Mouse (Mus musculus) forebrain, embryonic 14.5 days (tissue): Measurements from ENCODE around the gene Trcg1. TPM values are rescaled to one million over a fixed set of nuclear protein-coding genes. Genes with fewer than 3 reads are reported as not detected.

Experiments used
- ATAC-seq: fragments of 200-750 bp; cut with Nextera tagmentation; 2 replicates; pipeline ENCODE4 v1.8.0; 2017; ENCODE audit warnings: mild to moderate bottlenecking, moderate library complexity
- DNase-seq: peaks from one replicate; pipeline ENCODE4 v3.0.0-alpha.2; 2015; ENCODE audit warnings: low spot score
- H3K27ac ChIP-seq: fragments of 300-500 bp; sonication (generic); 2 replicates; pipeline ENCODE4 v1.5.1; 2014; ENCODE audit warnings: low read depth, mild to moderate bottlenecking, control low read depth, low read length, moderate library complexity
- H3K27me3 ChIP-seq: fragments of 300-500 bp; sonication (generic); replicated peaks from 2 replicates; pipeline ENCODE4 v1.6.1; 2014; ENCODE audit warnings: low read length, control low read depth, mixed read lengths; ENCODE audit not compliant: control insufficient read depth, insufficient read depth
- H3K36me3 ChIP-seq: fragments of 300-500 bp; sonication (generic); 2 replicates; pipeline ENCODE4 v1.6.1; 2014; ENCODE audit warnings: low read length, control low read depth; ENCODE audit not compliant: control insufficient read depth, insufficient read depth
- H3K4me1 ChIP-seq: fragments of 300-500 bp; sonication (generic); 2 replicates; pipeline ENCODE4 v1.6.1; 2014; ENCODE audit warnings: antibody characterized with exemption, low read length, control low read depth; ENCODE audit not compliant: control insufficient read depth, insufficient read depth
- H3K4me2 ChIP-seq: fragments of 300-500 bp; sonication (generic); 2 replicates; pipeline ENCODE4 v1.6.1; 2014; ENCODE audit warnings: mild to moderate bottlenecking, control low read depth, low read length
- H3K4me3 ChIP-seq: fragments of 300-500 bp; sonication (generic); 2 replicates; pipeline ENCODE4 v1.5.1; 2014; ENCODE audit warnings: low read depth, low read length, control low read depth
- H3K9ac ChIP-seq: fragments of 300-500 bp; sonication (generic); 2 replicates; pipeline ENCODE4 v1.6.1; 2014; ENCODE audit warnings: mild to moderate bottlenecking, low read length, control low read depth, moderate library complexity
- H3K9me3 ChIP-seq: fragments of 300-500 bp; sonication (generic); replicated peaks from 2 replicates; pipeline ENCODE4 v1.6.1; 2016; ENCODE audit warnings: low read length, control low read depth, mixed read lengths; ENCODE audit not compliant: control insufficient read depth
- WGBS: fragments of 180-500 bp; shearing (Covaris S2); extraction: QIAGEN DNeasy Blood & Tissue Kit; methylation state at CpG from one replicate; pipeline ENCODE4 v1.1.7; 2014; 5-methylcytosine and 5-hydroxymethylcytosine counted together
- polyA plus RNA-seq: library from polyadenylated mRNA; unstranded; fragments of >200 nt; fragmentation: Nextera tagmentation; extraction: Ambion mirVana; gene quantifications from 2 replicates; pipeline ENCODE4 v1.2.1, GENCODE M21; 2014

The Trcg1 gene
- polyA plus RNA-seq, 1 experiment from 2014 or later = not detected

- DNase-seq = no peak
- no peaks in the 10 kb centered on the region for H3K27me3 ChIP-seq
- H3K9me3 ChIP-seq = no peaks in the 10 kb centered on the region
- no peaks in the 10 kb centered on the region for H3K36me3 ChIP-seq
- no peak overlapping the region for H3K9ac ChIP-seq
- H3K4me3 ChIP-seq = no peak overlapping the region
- WGBS = 38% methylated on average over 5 of the region's 5 CpGs
- H3K4me1 ChIP-seq = no peaks in the 10 kb centered on the region
- H3K4me2 ChIP-seq = no peak overlapping the region
- ATAC-seq = no peak
- no peak overlapping the region for H3K27ac ChIP-seq
Measured at GRCm38 (mm10) chr9:57242916-57243315, 6.6 kb downstream of the Trcg1 start.

DNA sequence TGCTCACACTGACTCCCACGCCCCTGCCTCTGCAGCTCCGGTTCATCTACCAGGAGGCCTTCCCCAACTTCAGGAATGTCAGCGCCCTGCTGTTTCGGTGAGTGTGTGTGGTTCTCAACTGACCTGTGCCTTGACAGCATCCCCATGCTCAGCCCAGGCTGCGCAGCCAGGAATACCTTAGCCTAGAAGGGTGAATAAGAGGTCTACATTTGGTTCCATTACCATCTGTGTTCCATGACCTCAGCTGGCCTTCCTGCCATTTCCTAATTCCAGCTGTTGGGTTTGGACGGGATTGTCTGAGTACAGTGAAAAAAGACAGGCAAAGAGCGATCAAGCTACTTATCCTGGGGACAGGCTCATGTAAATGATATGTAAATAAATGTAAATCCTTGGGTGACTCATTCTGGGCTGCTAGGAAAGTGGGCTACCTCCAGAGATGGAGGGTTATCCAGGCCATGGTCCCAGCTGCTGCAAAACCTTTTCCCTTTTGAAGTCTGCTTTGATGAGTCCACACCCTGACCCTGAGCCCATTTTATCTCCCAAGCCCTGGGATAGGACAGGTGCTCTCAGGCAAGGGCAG is 7.8 kb downstream of the Trcg1 start:
- no peak overlapping the region for H3K9ac ChIP-seq
- ATAC-seq (no peak), DNase-seq (no peak)
- no peaks in the 10 kb centered on the region for H3K36me3 ChIP-seq
- no peaks in the 10 kb centered on the region for H3K9me3 ChIP-seq
- H3K4me1 ChIP-seq = no peaks in the 10 kb centered on the region
- no peak overlapping the region for H3K4me2 ChIP-seq
- H3K27me3 ChIP-seq = no peaks in the 10 kb centered on the region
- H3K4me3 ChIP-seq = no peak overlapping the region
- H3K27ac ChIP-seq = no peak overlapping the region
- WGBS = 29% methylated on average over 7 of the region's 7 CpGs

GRCm38 (mm10) chr9:57246482-57246881 is 10.1 kb downstream of the Trcg1 start:
- Histone ChIP-seq H3K9ac (no peak overlapping the region), H3K4me3 (no peak overlapping the region), H3K4me2 (no peak overlapping the region), H3K4me1 (no peaks in the 10 kb centered on the region), H3K27ac (no peak overlapping the region), H3K36me3 (no peaks in the 10 kb centered on the region), H3K27me3 (no peaks in the 10 kb centered on the region), H3K9me3 (no peaks in the 10 kb centered on the region)
- ATAC-seq = no peak
- no peak for DNase-seq
- WGBS = 88% methylated on average over 5 of the region's 5 CpGs

DNA sequence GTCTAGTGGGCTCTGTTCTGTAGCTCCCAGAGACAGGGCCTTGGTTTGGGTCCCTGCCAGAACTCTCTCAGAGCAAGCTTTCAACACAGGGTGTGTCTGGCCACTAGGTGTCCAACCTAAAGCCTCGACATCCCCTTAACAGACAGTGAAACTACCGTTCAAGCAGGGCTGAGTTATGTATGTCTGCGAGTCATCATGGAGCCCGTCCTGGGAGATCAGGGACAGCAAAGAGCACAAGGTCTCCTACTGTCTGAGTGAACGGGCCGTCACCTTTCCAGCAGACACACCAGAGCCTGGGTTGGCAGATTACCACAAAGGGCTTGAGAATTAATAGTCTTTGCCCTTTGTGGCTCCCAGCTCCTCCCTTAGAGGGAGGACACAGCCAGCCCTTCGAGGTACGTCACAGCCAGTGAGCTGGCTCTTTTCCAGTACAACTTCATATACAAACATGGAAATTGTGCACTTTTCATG is 10.9 kb downstream of the Trcg1 start:
- Histone ChIP-seq H3K27ac (no peak overlapping the region), H3K36me3 (no peaks in the 10 kb centered on the region), H3K9ac (no peak overlapping the region), H3K9me3 (no peaks in the 10 kb centered on the region), H3K27me3 (no peaks in the 10 kb centered on the region), H3K4me3 (no peak overlapping the region), H3K4me2 (no peak overlapping the region), H3K4me1 (no peaks in the 10 kb centered on the region)
- DNase-seq = no peak
- 66% methylated on average over 8 of the region's 8 CpGs for WGBS
- no peak for ATAC-seq

GRCm38 (mm10) chr9:57248030-57248942 is 11.9 kb downstream of the Trcg1 start:
- ATAC-seq = no peak
- no peak overlapping the region for H3K27ac ChIP-seq
- WGBS = 72% methylated on average over 7 of the region's 7 CpGs
- H3K27me3 ChIP-seq = no peaks in the 10 kb centered on the region
- H3K4me2 ChIP-seq = no peak overlapping the region
- H3K4me1 ChIP-seq = no peaks in the 10 kb centered on the region
- H3K4me3 ChIP-seq = no peak overlapping the region
- DNase-seq = no peak
- no peaks in the 10 kb centered on the region for H3K9me3 ChIP-seq
- no peak overlapping the region for H3K9ac ChIP-seq
- 0 out of 2 replicates have a peak, but pooled peaks cover 5% of the 10 kb centered on the region for H3K36me3 ChIP-seq

DNA sequence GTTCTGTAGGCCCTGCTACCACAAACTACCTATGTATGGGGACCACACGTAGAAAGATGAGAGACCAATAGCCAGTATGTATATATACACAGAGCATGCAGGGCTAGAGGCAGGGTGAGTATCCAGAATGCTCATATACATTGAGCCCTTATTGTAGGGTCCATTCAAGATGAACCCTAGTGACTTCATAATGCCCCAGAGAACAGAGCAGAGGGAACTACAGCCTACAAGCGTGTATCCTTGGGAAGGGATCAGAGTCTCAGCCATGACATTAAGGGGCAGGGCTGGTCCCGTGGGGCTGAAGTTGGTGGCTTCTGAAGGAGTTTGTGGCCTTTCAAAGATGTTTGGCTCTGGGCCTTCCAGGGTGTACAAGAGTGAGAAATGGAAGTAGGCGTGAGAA is 13.7 kb downstream of the Trcg1 start:
- Histone ChIP-seq H3K9ac (no peak overlapping the region), H3K27ac (no peak overlapping the region), H3K36me3 (0 out of 2 replicates have a peak, but pooled peaks cover 5% of the 10 kb centered on the region), H3K9me3 (no peaks in the 10 kb centered on the region), H3K4me3 (no peak overlapping the region), H3K4me2 (no peak overlapping the region), H3K4me1 (no peaks in the 10 kb centered on the region), H3K27me3 (no peaks in the 10 kb centered on the region)
- 91% methylated on average over 4 of the region's 4 CpGs for WGBS
- ATAC-seq (no peak), DNase-seq (no peak)

DNA sequence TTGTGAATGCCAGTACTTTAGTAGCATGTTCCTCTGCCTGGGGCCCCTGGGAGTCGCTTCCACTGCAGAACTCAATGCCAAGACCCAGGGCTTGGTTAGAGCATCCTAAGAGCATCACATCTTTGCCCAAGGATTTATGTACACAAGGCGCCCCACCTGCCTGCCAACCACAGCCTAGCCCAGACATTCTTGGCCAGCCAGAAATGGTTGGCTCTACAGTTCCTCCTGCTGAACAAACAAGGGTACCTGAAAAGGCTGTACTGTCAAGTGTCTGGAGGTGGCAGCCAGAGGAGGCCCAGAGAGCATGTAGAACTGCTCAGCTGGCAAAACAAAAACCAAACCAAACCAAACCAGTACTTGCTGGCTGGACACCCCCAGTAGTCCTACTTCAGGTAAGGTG is 14.8 kb downstream of the Trcg1 start:
- H3K27me3 ChIP-seq = no peaks in the 10 kb centered on the region
- no peaks in the 10 kb centered on the region for H3K9me3 ChIP-seq
- H3K4me3 ChIP-seq = no peak overlapping the region
- peaks cover 9% of the 10 kb centered on the region; the same call in 1 of the 2 replicates for H3K36me3 ChIP-seq
- WGBS = 93% methylated on average over 2 of the region's 2 CpGs
- H3K4me2 ChIP-seq = no peak overlapping the region
- DNase-seq (no peak), ATAC-seq (no peak)
- H3K4me1 ChIP-seq = no peaks in the 10 kb centered on the region
- no peak overlapping the region for H3K9ac ChIP-seq
- no peak overlapping the region for H3K27ac ChIP-seq

GRCm38 (mm10) chr9:57254061-57254460 is 17.7 kb downstream of the Trcg1 start:
- WGBS = 92% methylated on average over 7 of the region's 7 CpGs
- Histone ChIP-seq H3K27me3 (no peaks in the 10 kb centered on the region), H3K36me3 (peaks cover 18% of the 10 kb centered on the region; the same call in 1 of the 2 replicates), H3K4me1 (no peaks in the 10 kb centered on the region), H3K9me3 (no peaks in the 10 kb centered on the region), H3K4me2 (no peak overlapping the region), H3K4me3 (no peak overlapping the region), H3K27ac (no peak overlapping the region), H3K9ac (no peak overlapping the region)
- no peak for DNase-seq
- ATAC-seq = no peak
